Mouse (Mus musculus): ENCODE measurements at regions not wholly inside any gene's neighbourhood (a gene's known extent, or its start where the extent isn't known, plus 50 kb on each side); places are given as distances from the start of the nearest gene placed in this dataset.

DNA sequence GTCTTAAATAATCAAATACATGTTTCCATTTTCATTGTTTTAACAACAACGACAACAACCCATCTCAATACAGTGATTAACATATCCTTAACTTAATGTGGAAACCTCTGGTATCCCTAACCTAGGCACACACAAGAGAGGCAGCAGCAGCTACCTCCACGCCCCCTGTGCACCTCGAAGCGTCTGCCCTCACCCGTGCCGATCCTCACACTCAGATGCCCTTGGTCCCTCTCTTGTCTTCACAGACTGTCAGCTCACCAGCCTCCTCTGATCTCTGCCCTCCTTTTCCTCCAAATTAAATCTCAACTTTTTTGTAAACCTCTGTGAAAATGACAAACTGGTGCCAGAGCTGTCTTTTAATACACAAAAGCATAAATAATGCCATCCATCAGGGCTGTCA, 185.2 kb downstream of the Gm45692 start:
- H3K9ac ChIP-seq, result no peak overlapping the region
- H3K4me3 ChIP-seq (ENCODE audit: low read depth, low read length), result no peak overlapping the region
- 70% methylated on average over 6 of the region's 6 CpGs for WGBS
- H3K36me3 ChIP-seq (ENCODE audit: insufficient read depth), result no peaks in the 10 kb centered on the region
- no peaks in the 10 kb centered on the region for H3K9me3 ChIP-seq (ENCODE audit: low read length)
- no peak overlapping the region for H3K27ac ChIP-seq (ENCODE audit: low read depth, low read length)
- ATAC-seq (peak; percentile 40; the same call in 1 of the 2 replicates), DNase-seq (no peak)
- H3K4me1 ChIP-seq (ENCODE audit: insufficient read depth), result no peaks in the 10 kb centered on the region
- H3K4me2 ChIP-seq (ENCODE audit: low read depth), result no peak overlapping the region
- H3K27me3 ChIP-seq (ENCODE audit: insufficient read depth, low read length), result no peaks in the 10 kb centered on the region
- no peak for TF ChIP-seq CTCF (IDR thresholded peaks at IDR 0.05; ENCODE audit: low read depth)

DNA sequence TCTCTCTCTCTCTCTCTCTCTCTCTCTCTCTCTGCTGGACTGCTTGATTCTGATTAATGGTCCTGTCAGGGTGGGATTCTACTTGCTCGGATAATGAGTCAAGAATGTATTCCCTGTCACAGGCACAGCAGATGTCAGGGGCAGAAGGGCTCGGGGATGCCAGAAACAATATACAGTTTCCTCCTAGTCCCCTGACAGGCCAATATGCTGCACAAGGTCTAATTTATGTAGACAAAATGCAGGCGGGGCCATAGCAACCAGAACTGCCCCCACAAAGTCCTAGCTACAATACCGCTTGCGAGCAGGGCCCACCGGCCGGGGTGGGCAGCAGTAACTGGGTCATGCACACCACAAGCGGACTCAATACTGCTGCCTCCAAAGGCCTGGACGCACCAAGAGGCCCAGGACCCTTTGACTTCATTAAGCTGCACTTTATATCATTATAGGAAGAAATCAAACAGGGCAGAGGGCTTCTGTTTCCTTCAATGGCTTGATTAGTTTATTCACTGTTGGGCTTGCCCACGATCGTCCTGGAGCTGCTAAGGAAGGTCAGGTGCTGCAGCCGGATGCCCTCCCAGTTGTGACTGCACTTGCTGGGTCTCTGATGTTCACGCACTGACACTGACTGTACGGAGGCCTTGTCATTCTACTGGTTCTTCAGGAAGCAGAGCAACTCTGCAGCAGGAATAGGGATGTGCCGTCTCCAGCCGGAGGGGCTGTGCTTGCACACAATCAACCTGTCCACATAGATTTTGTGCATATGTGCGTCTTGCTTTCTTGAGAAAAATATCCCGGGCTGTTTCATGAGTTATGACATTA, 185.9 kb downstream of the Gm45692 start:
- 59% methylated on average over 18 of the region's 18 CpGs for WGBS
- DNase-seq, result peak; percentile 25

DNA sequence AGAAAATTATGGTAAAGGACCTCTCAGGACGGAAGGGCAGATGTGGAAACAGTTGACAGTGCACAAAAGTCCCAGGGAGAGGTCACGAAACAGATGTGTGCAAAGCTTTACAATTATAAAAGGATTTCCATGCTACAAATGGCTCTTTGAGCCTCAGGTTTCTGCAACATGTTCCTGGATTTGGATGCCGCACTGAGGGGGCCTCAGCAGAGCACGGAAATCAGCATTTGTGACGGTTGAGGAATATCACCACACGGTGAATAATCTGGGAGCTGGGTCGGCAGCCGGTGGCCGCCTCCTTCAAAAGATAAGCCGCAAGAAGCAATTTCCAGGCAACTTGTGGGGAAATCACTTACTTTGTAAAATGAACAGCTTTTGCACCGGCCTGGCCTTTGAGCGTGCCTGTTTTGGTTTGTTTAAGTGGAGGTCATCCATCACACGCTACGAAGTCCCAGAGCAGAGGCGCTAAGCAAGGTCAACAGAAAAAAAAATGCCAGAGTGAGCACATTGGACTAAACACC, 188.8 kb downstream of the Gm45692 start:
- H3K4me3 ChIP-seq (ENCODE audit: low read depth, low read length), result no peak overlapping the region
- WGBS, result 74% methylated on average over 15 of the region's 15 CpGs
- no peak for TF ChIP-seq CTCF (IDR thresholded peaks at IDR 0.05; ENCODE audit: low read depth)
- no peak overlapping the region for H3K4me2 ChIP-seq (ENCODE audit: low read depth)
- no peak for DNase-seq
- no peak overlapping the region for H3K9ac ChIP-seq
- H3K27ac ChIP-seq (ENCODE audit: low read depth, low read length), result no peak overlapping the region
- H3K36me3 ChIP-seq (ENCODE audit: insufficient read depth), result no peaks in the 10 kb centered on the region
- no peak for ATAC-seq
- H3K4me1 ChIP-seq (ENCODE audit: insufficient read depth), result no peaks in the 10 kb centered on the region
- H3K27me3 ChIP-seq (ENCODE audit: insufficient read depth, low read length), result no peaks in the 10 kb centered on the region
- H3K9me3 ChIP-seq (ENCODE audit: low read length), result no peaks in the 10 kb centered on the region

More for the DNA sequence above, 185.9 kb downstream of the Gm45692 start:
- Histone ChIP-seq H3K27me3 (ENCODE audit: insufficient read depth, low read length) (no peaks in the 10 kb centered on the region), H3K4me2 (ENCODE audit: low read depth) (no peak overlapping the region), H3K36me3 (ENCODE audit: insufficient read depth) (no peaks in the 10 kb centered on the region), H3K9me3 (ENCODE audit: low read length) (no peaks in the 10 kb centered on the region), H3K4me1 (ENCODE audit: insufficient read depth) (no peaks in the 10 kb centered on the region), H3K9ac (no peak overlapping the region), H3K27ac (ENCODE audit: low read depth, low read length) (no peak overlapping the region), H3K4me3 (ENCODE audit: low read depth, low read length) (no peak overlapping the region)
- no peak for TF ChIP-seq CTCF (IDR thresholded peaks at IDR 0.05; ENCODE audit: low read depth)
- ATAC-seq, result peak; percentile 88

DNA sequence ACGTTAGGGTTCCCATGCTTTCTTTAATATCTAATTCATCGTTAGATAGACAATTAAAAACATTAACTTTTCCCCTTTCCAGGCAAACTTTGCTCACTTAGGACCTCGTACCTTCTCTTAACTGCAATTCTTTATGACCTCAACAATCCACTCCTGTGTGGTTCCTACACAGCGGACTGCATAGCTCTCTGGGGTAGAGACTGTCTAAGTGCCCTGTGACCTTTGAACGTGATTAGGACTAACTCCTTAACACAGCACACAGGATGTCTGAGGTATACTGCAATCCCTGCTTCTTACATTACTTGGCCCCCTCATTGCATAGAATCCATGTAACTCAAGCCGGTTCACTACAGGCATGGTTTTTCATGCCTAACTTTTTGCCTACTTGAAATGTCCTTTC, 190.4 kb downstream of the Gm45692 start:
- Histone ChIP-seq H3K27me3 (ENCODE audit: insufficient read depth, low read length) (no peaks in the 10 kb centered on the region), H3K4me3 (ENCODE audit: low read depth, low read length) (no peak overlapping the region), H3K27ac (ENCODE audit: low read depth, low read length) (no peak overlapping the region), H3K9ac (no peak overlapping the region), H3K9me3 (ENCODE audit: low read length) (no peaks in the 10 kb centered on the region), H3K4me1 (ENCODE audit: insufficient read depth) (no peaks in the 10 kb centered on the region), H3K4me2 (ENCODE audit: low read depth) (no peak overlapping the region), H3K36me3 (ENCODE audit: insufficient read depth) (no peaks in the 10 kb centered on the region)
- 90% methylated on average over 6 of the region's 6 CpGs for WGBS
- no peak for ATAC-seq
- DNase-seq, result no peak
- TF ChIP-seq CTCF (IDR thresholded peaks at IDR 0.05; ENCODE audit: low read depth), result no peak

DNA sequence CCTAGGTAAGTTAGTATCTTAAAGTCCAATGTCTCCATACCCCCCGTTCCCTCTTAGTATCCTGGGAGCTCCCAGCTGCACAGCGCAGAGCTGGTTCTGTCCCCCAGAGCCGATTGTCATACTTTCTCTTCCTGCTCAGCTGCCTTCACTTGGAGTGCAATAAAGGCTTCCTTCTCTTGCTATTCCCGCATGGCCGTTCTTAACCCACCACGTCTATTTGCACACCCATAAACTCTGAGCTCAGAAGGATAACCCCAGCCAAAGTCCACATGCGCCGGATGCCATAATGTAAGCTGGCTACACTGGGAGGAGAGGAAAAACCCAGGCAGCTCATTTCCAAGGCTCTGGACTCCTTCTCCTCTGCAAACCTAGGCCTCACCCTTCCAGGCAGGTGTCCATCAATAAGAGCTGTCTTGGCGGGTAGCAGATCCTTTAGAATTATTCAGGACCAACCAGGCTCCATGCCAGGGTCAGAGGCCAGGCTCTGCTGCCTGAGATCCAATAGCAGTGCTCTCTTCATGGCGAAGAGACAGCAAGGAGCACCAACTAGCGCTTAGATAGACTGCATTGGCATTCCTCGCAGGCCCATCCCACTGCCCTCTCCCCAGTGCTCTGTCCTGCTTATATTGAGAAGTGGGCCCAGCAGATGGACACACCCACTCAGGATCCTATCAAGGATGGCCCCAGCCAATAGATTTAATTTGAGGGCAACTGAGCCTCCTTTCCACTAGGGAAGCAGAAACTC, 204.4 kb downstream of the Gm45692 start:
- H3K4me2 ChIP-seq (ENCODE audit: low read depth), result no peak overlapping the region

DNA sequence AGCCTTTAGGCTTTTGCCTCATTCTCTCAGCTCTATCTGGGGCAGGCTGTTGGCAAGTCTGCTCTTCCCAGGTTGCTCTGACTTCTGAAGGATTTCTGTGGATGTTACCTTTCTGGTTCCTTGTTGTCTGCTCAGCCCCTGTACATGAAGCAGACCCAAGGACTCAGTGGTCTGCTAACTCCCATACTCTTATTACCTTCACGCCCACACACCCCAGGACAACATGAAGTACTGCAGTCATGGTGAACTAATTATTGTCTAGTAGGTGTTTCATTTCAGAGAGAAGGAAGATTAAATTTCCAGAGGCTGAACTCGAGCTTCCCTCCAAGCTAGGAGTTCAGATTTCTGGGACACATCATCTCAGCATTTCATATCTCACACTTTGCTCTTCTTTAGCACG, 205.3 kb downstream of the Gm45692 start:
- H3K4me2 ChIP-seq (ENCODE audit: low read depth), result no peak overlapping the region
- DNase-seq, result no peak
- no peaks in the 10 kb centered on the region for H3K4me1 ChIP-seq (ENCODE audit: insufficient read depth)
- no peak overlapping the region for H3K4me3 ChIP-seq (ENCODE audit: low read depth, low read length)
- ATAC-seq, result no peak
- no peak overlapping the region for H3K9ac ChIP-seq
- no peaks in the 10 kb centered on the region for H3K9me3 ChIP-seq (ENCODE audit: low read length)
- H3K27me3 ChIP-seq (ENCODE audit: insufficient read depth, low read length), result no peaks in the 10 kb centered on the region
- no peak overlapping the region for H3K27ac ChIP-seq (ENCODE audit: low read depth, low read length)
- 77% methylated on average over 3 of the region's 3 CpGs for WGBS
- TF ChIP-seq CTCF (IDR thresholded peaks at IDR 0.05; ENCODE audit: low read depth), result no peak
- no peaks in the 10 kb centered on the region for H3K36me3 ChIP-seq (ENCODE audit: insufficient read depth)

More for the DNA sequence above, 204.4 kb downstream of the Gm45692 start:
- Histone ChIP-seq H3K4me1 (ENCODE audit: insufficient read depth) (no peaks in the 10 kb centered on the region), H3K36me3 (ENCODE audit: insufficient read depth) (no peaks in the 10 kb centered on the region), H3K27me3 (ENCODE audit: insufficient read depth, low read length) (no peaks in the 10 kb centered on the region), H3K9ac (no peak overlapping the region), H3K27ac (ENCODE audit: low read depth, low read length) (no peak overlapping the region), H3K9me3 (ENCODE audit: low read length) (no peaks in the 10 kb centered on the region), H3K4me3 (ENCODE audit: low read depth, low read length) (no peak overlapping the region)
- no peak for ATAC-seq
- WGBS, result 93% methylated on average over 12 of the region's 12 CpGs
- no peak for TF ChIP-seq CTCF (IDR thresholded peaks at IDR 0.05; ENCODE audit: low read depth)
- DNase-seq, result no peak

DNA sequence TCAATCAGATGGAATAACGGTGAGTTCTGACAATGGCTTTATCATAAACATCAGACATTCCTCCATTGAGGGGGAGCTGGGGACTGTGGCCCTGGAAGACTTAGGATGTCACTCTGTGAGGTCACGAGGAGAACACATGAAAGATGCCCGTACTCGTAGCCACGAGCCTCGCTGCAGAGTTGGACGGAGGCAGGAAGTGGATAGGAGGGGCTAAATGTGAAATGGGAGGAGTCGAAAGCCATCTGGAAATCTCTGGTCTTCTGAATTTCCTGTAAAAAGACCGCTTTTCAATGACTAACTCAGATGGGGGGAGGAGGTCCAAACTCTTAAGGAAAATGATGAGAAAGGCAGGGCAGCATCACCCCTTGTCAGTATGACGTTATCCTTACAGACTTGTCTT, 210.5 kb downstream of the Gm45692 start:
- H3K27ac ChIP-seq (ENCODE audit: low read depth, low read length), result no peak overlapping the region
- H3K4me3 ChIP-seq (ENCODE audit: low read depth, low read length), result no peak overlapping the region
- no peaks in the 10 kb centered on the region for H3K27me3 ChIP-seq (ENCODE audit: insufficient read depth, low read length)
- H3K36me3 ChIP-seq (ENCODE audit: insufficient read depth), result no peaks in the 10 kb centered on the region
- ATAC-seq, result no peak
- H3K4me1 ChIP-seq (ENCODE audit: insufficient read depth), result no peaks in the 10 kb centered on the region
- DNase-seq, result no peak
- 83% methylated on average over 10 of the region's 10 CpGs for WGBS
- no peak overlapping the region for H3K9ac ChIP-seq
- H3K9me3 ChIP-seq (ENCODE audit: low read length), result no peaks in the 10 kb centered on the region
- H3K4me2 ChIP-seq (ENCODE audit: low read depth), result no peak overlapping the region
- no peak for TF ChIP-seq CTCF (IDR thresholded peaks at IDR 0.05; ENCODE audit: low read depth)
